Mouse (Mus musculus) yolk sac, embryonic 10.5 days (tissue): ENCODE measurements around the gene Ntn1.

ENCODE experiments used
- DNase-seq: peaks from one replicate; pipeline ENCODE4 v3.0.0-alpha.2; 2017; ENCODE audit warnings: low spot score

Gene Ntn1

GRCm38 (mm10) chr11:68185647-68186046, 215.0 kb downstream of the Ntn1 start:
- DNase-seq: no peak

GRCm38 (mm10) chr11:68177415-68177814, 223.2 kb downstream of the Ntn1 start:
- DNase-seq: no peak

GRCm38 (mm10) chr11:68176550-68176949, 224.1 kb downstream of the Ntn1 start:
- no peak for DNase-seq

- DNase-seq: no peak
Measured at GRCm38 (mm10) chr11:68172648-68173045, 228.0 kb downstream of the Ntn1 start.

GRCm38 (mm10) chr11:68171973-68172647, 228.5 kb downstream of the Ntn1 start:
- no peak for DNase-seq

- no peak for DNase-seq
Measured at GRCm38 (mm10) chr11:68168427-68168826, 232.2 kb downstream of the Ntn1 start.

GRCm38 (mm10) chr11:68164408-68164807, 236.2 kb downstream of the Ntn1 start:
- no peak for DNase-seq

GRCm38 (mm10) chr11:68159867-68160266, 240.8 kb downstream of the Ntn1 start:
- DNase-seq: no peak
